Mouse (Mus musculus) heart, postnatal 0 days (tissue): ENCODE data around the gene Theg. TPM values are rescaled to one million over a fixed set of nuclear protein-coding genes. Genes with fewer than 3 reads are reported as not detected.

Experiments used
- ATAC-seq: fragments of 200-750 bp; cut with Nextera tagmentation; 2 replicates; pipeline ENCODE4 v1.8.0; 2017; ENCODE audit warnings: low read depth, moderate number of reproducible peaks, moderate library complexity; ENCODE audit not compliant: insufficient read depth
- DNase-seq: peaks from one replicate; pipeline ENCODE4 v3.0.0-alpha.2; 2016; ENCODE audit warnings: low spot score
- H3K27ac ChIP-seq: fragments of 300-500 bp; sonication (generic); 2 replicates; pipeline ENCODE4 v1.5.1; 2014; ENCODE audit warnings: low read depth, mild to moderate bottlenecking
- H3K27me3 ChIP-seq: fragments of 300-500 bp; sonication (generic); 2 replicates; pipeline ENCODE4 v1.6.1; 2014; ENCODE audit warnings: low read length, mixed read lengths; ENCODE audit not compliant: control insufficient read depth, insufficient read depth
- H3K36me3 ChIP-seq: fragments of 300-500 bp; sonication (generic); replicated peaks from 2 replicates; pipeline ENCODE4 v1.6.1; 2014; ENCODE audit warnings: low read length, mixed read lengths; ENCODE audit not compliant: control insufficient read depth, insufficient read depth
- H3K4me1 ChIP-seq: fragments of 300-500 bp; sonication (generic); 2 replicates; pipeline ENCODE4 v1.6.1; 2014; ENCODE audit warnings: antibody characterized with exemption; ENCODE audit not compliant: control insufficient read depth, insufficient read depth
- H3K4me2 ChIP-seq: fragments of 300-500 bp; sonication (generic); 2 replicates; pipeline ENCODE4 v1.6.1; 2014; ENCODE audit warnings: low read depth, mild to moderate bottlenecking, low read length, moderate library complexity
- H3K4me3 ChIP-seq: fragments of 300-500 bp; sonication (generic); 2 replicates; pipeline ENCODE4 v1.5.1; 2014; ENCODE audit warnings: low read depth, low read length
- H3K9ac ChIP-seq: fragments of 300-500 bp; sonication (generic); replicated peaks from 2 replicates; pipeline ENCODE4 v1.6.1; 2014; ENCODE audit warnings: low read depth, low read length, mixed read lengths
- H3K9me3 ChIP-seq: fragments of 300-500 bp; sonication (generic); replicated peaks from 2 replicates; pipeline ENCODE4 v1.6.1; 2016; ENCODE audit warnings: low read length; ENCODE audit not compliant: control insufficient read depth
- CTCF ChIP-seq: IDR thresholded peaks from 2 replicates; pipeline ENCODE4 v1.5.1; 2016; ENCODE audit warnings: antibody characterized with exemption, control low read depth, low read depth
- EP300 ChIP-seq: IDR thresholded peaks from 2 replicates; pipeline ENCODE4 v1.6.1; 2016; ENCODE audit warnings: antibody characterized with exemption, low read depth
- WGBS: fragments of 180-500 bp; shearing (Covaris S2); extraction: QIAGEN DNeasy Blood & Tissue Kit; methylation state at CpG from one replicate; pipeline ENCODE4 v1.1.7; 2014; 5-methylcytosine and 5-hydroxymethylcytosine counted together
- polyA plus RNA-seq: library from polyadenylated mRNA; unstranded; fragments of >200 nt; fragmentation: Nextera tagmentation; extraction: Ambion mirVana; gene quantifications from 2 replicates; pipeline ENCODE4 v1.2.1, GENCODE M21; 2015
- total RNA-seq: library from RNA; depleted of rRNA; stranded (reverse); fragments of >200 nt; gene quantifications from 2 replicates; pipeline ENCODE4 v1.2.3, GENCODE M21; 2014; ENCODE audit warnings: low replicate concordance; rRNA removed

Gene Theg
- not detected in 2 replicates for total RNA-seq
- polyA plus RNA-seq, result not detected in 2 replicates

DNA sequence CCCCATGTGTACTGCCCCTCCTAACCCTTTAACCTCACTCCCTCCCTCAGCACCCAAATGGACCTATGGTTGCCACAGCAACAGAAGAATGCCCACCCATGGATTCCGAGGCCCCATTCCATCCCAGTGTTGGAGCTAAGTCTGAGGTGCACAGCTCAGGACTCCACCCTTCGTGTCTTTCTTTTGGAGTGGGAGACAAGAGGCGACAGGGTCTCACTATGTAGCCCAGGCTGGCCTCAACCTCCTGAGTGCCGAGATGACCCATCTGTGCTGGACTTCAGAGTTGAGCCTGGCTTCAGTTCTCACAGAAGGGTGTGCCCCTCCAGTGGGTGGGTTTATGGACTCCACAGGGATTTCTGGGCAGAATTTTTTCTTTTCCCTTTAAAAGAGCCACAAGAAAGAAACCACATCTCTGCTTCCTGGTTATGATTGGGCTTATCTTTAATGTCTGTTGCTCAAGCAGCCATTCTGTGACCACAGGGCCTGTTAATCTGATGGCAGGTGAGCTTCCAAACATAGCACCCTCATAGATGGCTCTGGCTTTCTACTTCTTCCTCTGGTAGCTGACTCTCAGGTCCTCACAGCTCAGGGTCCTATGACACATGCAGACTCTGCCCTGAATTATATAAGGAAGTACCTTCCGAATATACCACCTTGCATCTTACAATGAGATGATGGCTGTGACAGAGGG is at the start of gene Theg:
Gene Theg (minus strand): TSS at position 271 of the 691 bp plus-strand sequence.
- no peak for TF ChIP-seq CTCF
- TF ChIP-seq EP300, result no peak
- H3K9me3 ChIP-seq, result no peaks in the 10 kb centered on the region
- H3K4me3 ChIP-seq, result no peak within 1 kb of the TSS
- H3K4me2 ChIP-seq, result no peak within 1 kb of the TSS
- DNase-seq (no peak), ATAC-seq (no peak)
- 71% methylated on average over 5 of the region's 5 CpGs for WGBS
- H3K27ac ChIP-seq, result no peak within 1 kb of the TSS
- H3K36me3 ChIP-seq, result no peaks in the 10 kb centered on the region
- H3K4me1 ChIP-seq, result no peaks in the 10 kb centered on the region
- H3K9ac ChIP-seq, result no peak within 1 kb of the TSS
- H3K27me3 ChIP-seq, result no peaks in the 10 kb centered on the region

DNA sequence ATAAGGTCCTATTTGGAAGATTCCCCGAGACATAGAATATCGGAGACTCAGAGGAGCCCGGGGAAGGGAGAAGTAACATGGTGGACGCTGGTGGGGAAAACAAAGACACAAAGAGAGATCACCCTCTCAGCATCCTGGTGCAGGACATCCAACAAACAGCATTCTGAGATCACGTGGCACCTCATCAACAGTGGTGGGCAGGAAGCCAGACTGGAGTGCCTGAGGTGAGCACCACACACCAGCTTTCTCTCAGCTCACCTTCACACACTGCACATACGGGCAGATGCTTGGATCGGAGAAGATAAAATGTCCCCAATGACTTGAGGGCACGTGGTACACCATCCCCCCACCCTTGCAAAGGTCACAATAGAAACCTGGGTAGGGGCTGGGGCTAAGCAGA is 49.2 kb upstream of the Theg start:
- Histone ChIP-seq H3K27me3 (peaks cover 43% of the 10 kb centered on the region), H3K27ac (no peak overlapping the region), H3K4me3 (no peak overlapping the region), H3K4me2 (no peak overlapping the region), H3K36me3 (no peaks in the 10 kb centered on the region), H3K4me1 (no peaks in the 10 kb centered on the region), H3K9me3 (no peaks in the 10 kb centered on the region), H3K9ac (no peak overlapping the region)
- WGBS, result 82% methylated on average over 8 of the region's 8 CpGs
- DNase-seq (no peak), ATAC-seq (no peak)
- TF ChIP-seq EP300 (no peak), CTCF (no peak)

DNA sequence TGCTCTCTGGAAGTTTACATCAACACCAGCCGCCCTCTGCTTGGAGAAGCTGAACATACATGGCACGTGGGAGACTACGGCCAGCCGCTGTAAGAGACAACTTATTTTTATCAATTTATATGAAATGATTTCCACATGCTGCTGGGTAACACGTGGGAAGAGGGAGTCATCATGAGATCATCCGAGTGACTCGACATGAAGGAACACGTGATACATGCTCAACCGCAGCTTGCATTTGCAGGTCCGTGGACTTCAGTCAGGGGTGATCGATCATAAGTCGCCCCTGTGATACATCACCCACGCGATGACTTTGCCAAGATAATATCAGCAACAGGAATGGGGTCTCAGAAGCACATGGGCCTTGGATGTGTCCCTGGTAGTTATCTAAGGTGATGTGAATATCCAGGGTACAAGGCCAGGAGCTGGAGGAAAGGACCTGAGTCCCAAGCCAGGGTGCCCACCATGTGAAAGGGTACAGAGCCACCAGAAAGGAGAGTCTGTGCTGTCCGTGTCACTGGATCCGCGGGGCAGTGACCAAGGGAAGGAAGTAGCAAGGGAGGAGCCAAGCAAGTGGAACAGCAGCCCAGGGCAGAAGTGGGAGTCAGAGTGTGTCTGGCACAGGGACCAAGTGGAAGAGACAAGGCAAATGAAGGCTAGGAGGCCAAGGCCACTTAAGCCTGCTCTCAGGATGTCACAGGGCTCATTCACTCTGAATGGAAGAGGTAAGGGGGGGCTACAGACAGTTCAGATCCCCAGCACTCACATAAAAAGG is 46.1 kb upstream of the Theg start:
- Histone ChIP-seq H3K4me1 (no peaks in the 10 kb centered on the region), H3K4me2 (no peak overlapping the region), H3K9ac (no peak overlapping the region), H3K27ac (no peak overlapping the region), H3K27me3 (peaks cover 23% of the 10 kb centered on the region), H3K4me3 (no peak overlapping the region), H3K36me3 (no peaks in the 10 kb centered on the region), H3K9me3 (no peaks in the 10 kb centered on the region)
- DNase-seq (no peak), ATAC-seq (no peak)
- TF ChIP-seq EP300 (no peak), CTCF (no peak)
- WGBS, result 72% methylated on average over 17 of the region's 17 CpGs

DNA sequence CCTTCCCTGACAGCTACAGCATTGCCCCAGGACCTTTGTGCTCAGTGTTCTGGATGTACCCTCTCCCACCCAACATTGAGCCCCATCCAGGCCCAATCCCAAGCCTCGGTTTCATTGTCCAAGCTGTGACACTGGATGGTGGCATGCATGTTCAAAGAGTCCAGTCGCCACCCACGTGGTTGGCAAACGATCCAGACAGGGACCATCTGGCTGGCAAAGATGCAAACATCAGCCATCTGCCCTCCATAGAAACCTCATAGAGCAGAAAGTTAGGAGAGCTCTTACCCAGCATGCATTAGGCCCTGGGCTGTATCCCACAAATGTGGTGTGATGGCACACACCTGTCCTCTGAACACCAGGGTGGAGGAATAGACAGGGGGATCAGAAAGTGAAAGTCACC is 44.3 kb upstream of the Theg start:
- no peak overlapping the region for H3K27ac ChIP-seq
- no peak overlapping the region for H3K9ac ChIP-seq
- no peak overlapping the region for H3K4me2 ChIP-seq
- DNase-seq (no peak), ATAC-seq (no peak)
- no peaks in the 10 kb centered on the region for H3K9me3 ChIP-seq
- 75% methylated on average over 4 of the region's 4 CpGs for WGBS
- H3K36me3 ChIP-seq, result no peaks in the 10 kb centered on the region
- no peaks in the 10 kb centered on the region for H3K4me1 ChIP-seq
- no peak overlapping the region for H3K4me3 ChIP-seq
- no peak for TF ChIP-seq CTCF
- no peak for TF ChIP-seq EP300
- H3K27me3 ChIP-seq, result peaks cover 5% of the 10 kb centered on the region

DNA sequence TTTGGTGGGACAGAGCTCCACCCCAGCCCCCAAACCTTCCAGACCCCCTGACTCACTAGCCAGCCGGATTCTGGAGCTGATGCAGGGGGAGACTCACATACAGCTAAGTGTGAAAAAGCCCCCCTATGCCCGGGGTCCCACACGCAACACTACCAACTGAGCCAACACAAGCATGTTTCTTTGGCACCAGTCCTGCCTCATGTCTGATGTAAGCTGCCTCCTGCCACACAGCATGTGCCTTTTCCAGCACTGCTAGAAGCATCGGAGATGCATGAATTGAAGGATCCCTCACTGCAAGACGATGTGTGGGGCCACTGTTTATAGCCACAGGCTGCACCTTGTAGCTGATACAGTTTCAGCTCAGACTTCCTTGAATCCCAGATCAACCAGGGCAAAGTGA is 41.2 kb upstream of the Theg start:
- no peak for ATAC-seq
- Histone ChIP-seq H3K4me1 (no peaks in the 10 kb centered on the region), H3K9ac (no peak overlapping the region), H3K27me3 (peaks cover 5% of the 10 kb centered on the region; the same call in 1 of the 2 replicates), H3K9me3 (no peaks in the 10 kb centered on the region), H3K27ac (no peak overlapping the region), H3K4me3 (no peak overlapping the region), H3K36me3 (no peaks in the 10 kb centered on the region), H3K4me2 (no peak overlapping the region)
- no peak for DNase-seq
- 72% methylated on average over 5 of the region's 5 CpGs for WGBS
- no peak for TF ChIP-seq EP300
- no peak for TF ChIP-seq CTCF
